Mouse (Mus musculus) midbrain, embryonic 14.5 days (tissue): ENCODE data around the gene Pld2. TPM values are rescaled to one million over a fixed set of nuclear protein-coding genes. Genes with fewer than 3 reads are reported as not detected.

ENCODE experiments used
- ATAC-seq: fragments of 200-750 bp; cut with Nextera tagmentation; 2 replicates; pipeline ENCODE4 v1.8.0; 2017; ENCODE audit warnings: moderate number of reproducible peaks, moderate library complexity; ENCODE audit not compliant: low FRiP score, low TSS enrichment
- DNase-seq: peaks from one replicate; pipeline ENCODE4 v3.0.0-alpha.2; 2015
- H3K27ac ChIP-seq: fragments of 300-500 bp; sonication (generic); replicated peaks from 2 replicates; pipeline ENCODE4 v1.5.1; 2014; ENCODE audit warnings: mild to moderate bottlenecking, low read depth, low read length, moderate library complexity
- H3K27me3 ChIP-seq: fragments of 300-500 bp; sonication (generic); 2 replicates; pipeline ENCODE4 v1.6.1; 2014; ENCODE audit warnings: low read length, control low read depth, mixed read lengths; ENCODE audit not compliant: control insufficient read depth, insufficient read depth
- H3K36me3 ChIP-seq: fragments of 300-500 bp; sonication (generic); 2 replicates; pipeline ENCODE4 v1.6.1; 2014; ENCODE audit warnings: low read length, control low read depth; ENCODE audit not compliant: control insufficient read depth, insufficient read depth
- H3K4me1 ChIP-seq: fragments of 300-500 bp; sonication (generic); 2 replicates; pipeline ENCODE4 v1.6.1; 2014; ENCODE audit warnings: mild to moderate bottlenecking, antibody characterized with exemption, low read length, control low read depth; ENCODE audit not compliant: control insufficient read depth, insufficient read depth
- H3K4me2 ChIP-seq: fragments of 300-500 bp; sonication (generic); 2 replicates; pipeline ENCODE4 v1.6.1; 2014; ENCODE audit warnings: mild to moderate bottlenecking, low read length, moderate library complexity
- H3K4me3 ChIP-seq: fragments of 300-500 bp; sonication (generic); replicated peaks from 2 replicates; pipeline ENCODE4 v1.5.1; 2014; ENCODE audit warnings: low read depth, low read length
- H3K9ac ChIP-seq: fragments of 300-500 bp; sonication (generic); replicated peaks from 2 replicates; pipeline ENCODE4 v1.6.1; 2014; ENCODE audit warnings: mild to moderate bottlenecking, low read length, moderate library complexity
- H3K9me3 ChIP-seq: fragments of 300-500 bp; sonication (generic); 2 replicates; pipeline ENCODE4 v1.6.1; 2016; ENCODE audit warnings: low read length, control low read depth, mixed read lengths; ENCODE audit not compliant: control insufficient read depth
- WGBS: fragments of 180-500 bp; shearing (Covaris S2); extraction: QIAGEN DNeasy Blood & Tissue Kit; methylation state at CpG from one replicate; pipeline ENCODE4 v1.1.7; 2014; 5-methylcytosine and 5-hydroxymethylcytosine counted together
- polyA plus RNA-seq: library from polyadenylated mRNA; unstranded; fragments of >200 nt; fragmentation: Nextera tagmentation; extraction: Ambion mirVana; gene quantifications from 2 replicates; pipeline ENCODE4 v1.2.1, GENCODE M21; 2014

Gene Pld2
- polyA plus RNA-seq, 1 experiment from 2014 or later: 9.2 TPM

GRCm38 (mm10) chr11:70605024-70605566 lies 65.2 kb downstream of the Pld2 start:
- H3K27me3 ChIP-seq: no peaks in the 10 kb centered on the region

GRCm38 (mm10) chr11:70606717-70607116 lies 66.9 kb downstream of the Pld2 start:
- Histone ChIP-seq H3K4me1 (no peaks in the 10 kb centered on the region), H3K27me3 (no peaks in the 10 kb centered on the region), H3K4me2 (no peak overlapping the region), H3K9me3 (no peaks in the 10 kb centered on the region), H3K9ac (no peak overlapping the region), H3K27ac (no peak overlapping the region), H3K4me3 (no peak overlapping the region), H3K36me3 (peaks cover 95% of the 10 kb centered on the region)
- 79% methylated on average over 12 of the region's 12 CpGs for WGBS
- ATAC-seq (no peak), DNase-seq (no peak)

More at GRCm38 (mm10) chr11:70605024-70605566, 65.2 kb downstream of the Pld2 start:
- 65% methylated on average over 14 of the region's 14 CpGs for WGBS
- no peaks in the 10 kb centered on the region for H3K4me1 ChIP-seq
- DNase-seq: peak; percentile 89
- H3K36me3 ChIP-seq: peaks cover 85% of the 10 kb centered on the region
- H3K9ac ChIP-seq: no peak overlapping the region
- H3K9me3 ChIP-seq: no peaks in the 10 kb centered on the region
- H3K4me3 ChIP-seq: no peak overlapping the region
- ATAC-seq: no peak
- H3K27ac ChIP-seq: no peak overlapping the region
- no peak overlapping the region for H3K4me2 ChIP-seq

- no peak overlapping the region for H3K9ac ChIP-seq
- no peak overlapping the region for H3K27ac ChIP-seq
- DNase-seq (no peak), ATAC-seq (no peak)
- peaks cover 95% of the 10 kb centered on the region for H3K36me3 ChIP-seq
- no peak overlapping the region for H3K4me3 ChIP-seq
- no peaks in the 10 kb centered on the region for H3K9me3 ChIP-seq
- H3K4me1 ChIP-seq: no peaks in the 10 kb centered on the region
- H3K4me2 ChIP-seq: no peak overlapping the region
- 88% methylated on average over 9 of the region's 9 CpGs for WGBS
- H3K27me3 ChIP-seq: no peaks in the 10 kb centered on the region
Observed at GRCm38 (mm10) chr11:70607611-70608010, 67.7 kb downstream of the Pld2 start.

Other genes starting within 250 kb of the Pld2 start
- not detected in 2 replicates for gene Alox12e, start 217.4 kb upstream of the Pld2 start, polyA plus RNA-seq
- gene Alox15, start 188.0 kb upstream of the Pld2 start, polyA plus RNA-seq: not detected in 2 replicates
- 28.2 and 34.0 TPM in 2 replicates for gene Pelp1, start 130.0 kb upstream of the Pld2 start, polyA plus RNA-seq
- 56.5 and 93.0 TPM in 2 replicates for gene Arrb2, start 107.4 kb upstream of the Pld2 start, polyA plus RNA-seq
- gene Med11, start 88.1 kb upstream of the Pld2 start, polyA plus RNA-seq: 42.9 and 51.5 TPM in 2 replicates
- 0.24 and 0.61 TPM in 2 replicates for gene Zmynd15, start 80.6 kb upstream of the Pld2 start, polyA plus RNA-seq
- gene Cxcl16, start 80.1 kb upstream of the Pld2 start, polyA plus RNA-seq: 0.50 and 2.1 TPM in 2 replicates
- 4.7 and 5.3 TPM in 2 replicates for gene Tm4sf5, start 34.8 kb upstream of the Pld2 start, polyA plus RNA-seq
- gene Vmo1, start 25.4 kb upstream of the Pld2 start, polyA plus RNA-seq: not detected in 2 replicates
- 0.42 and 0.64 TPM in 2 replicates for gene Gltpd2, start 20.9 kb upstream of the Pld2 start, polyA plus RNA-seq
- gene Psmb6, start 14.7 kb upstream of the Pld2 start, polyA plus RNA-seq: 744 and 849 TPM in 2 replicates
- gene Gm40193, start 7.1 kb upstream of the Pld2 start, polyA plus RNA-seq: not detected in 2 replicates
- gene Mink1, start 22.8 kb downstream of the Pld2 start, polyA plus RNA-seq: 18.5 and 20.4 TPM in 2 replicates
- not detected in 2 replicates for gene 4930544D05Rik, start 75.8 kb downstream of the Pld2 start, polyA plus RNA-seq
- not detected in 2 replicates for gene Chrne, start 79.2 kb downstream of the Pld2 start, polyA plus RNA-seq
- gene Gp1ba, start 99.1 kb downstream of the Pld2 start, polyA plus RNA-seq: 0.37 and 0.38 TPM in 2 replicates
- gene Rnf167, start 107.2 kb downstream of the Pld2 start, polyA plus RNA-seq: 95.9 and 104 TPM in 2 replicates
- 158 and 171 TPM in 2 replicates for gene Slc25a11, start 107.4 kb downstream of the Pld2 start, polyA plus RNA-seq
- gene Pfn1, start 114.6 kb downstream of the Pld2 start, polyA plus RNA-seq: 661 and 672 TPM in 2 replicates
- 8.5 and 8.7 TPM in 2 replicates for gene Eno3, start 117.1 kb downstream of the Pld2 start, polyA plus RNA-seq
- 101 and 132 TPM in 2 replicates for gene Spag7, start 129.4 kb downstream of the Pld2 start, polyA plus RNA-seq
- gene Camta2, start 148.0 kb downstream of the Pld2 start, polyA plus RNA-seq: 19.4 and 21.0 TPM in 2 replicates
- gene Inca1, start 160.1 kb downstream of the Pld2 start, polyA plus RNA-seq: 0.95 and 1.6 TPM in 2 replicates
- 4.0 and 6.6 TPM in 2 replicates for gene Kif1c, start 160.5 kb downstream of the Pld2 start, polyA plus RNA-seq
- 14.8 and 16.8 TPM in 2 replicates for gene Zfp3, start 224.1 kb downstream of the Pld2 start, polyA plus RNA-seq